Mouse (Mus musculus) frontal cortex, postnatal 25 days (tissue): ENCODE measurements around the gene Serpinb6a.

Source experiments
- DNase-seq, 2 experiments: peaks; one replicate each; pipeline ENCODE4 v3.0.0; 2022; ENCODE audit warnings: low spot score in 2 of 2

Serpinb6a gene

GRCm38 (mm10) chr13:34002058-34003006 is at the start of gene Serpinb6a, which contains the start of gene Ripk1:
Serpinb6a (minus strand) TSS chr13:34002794.
Ripk1 (plus strand) TSS chr13:34002363.
- DNase-seq: peak; percentile 75 to 83

DNA sequence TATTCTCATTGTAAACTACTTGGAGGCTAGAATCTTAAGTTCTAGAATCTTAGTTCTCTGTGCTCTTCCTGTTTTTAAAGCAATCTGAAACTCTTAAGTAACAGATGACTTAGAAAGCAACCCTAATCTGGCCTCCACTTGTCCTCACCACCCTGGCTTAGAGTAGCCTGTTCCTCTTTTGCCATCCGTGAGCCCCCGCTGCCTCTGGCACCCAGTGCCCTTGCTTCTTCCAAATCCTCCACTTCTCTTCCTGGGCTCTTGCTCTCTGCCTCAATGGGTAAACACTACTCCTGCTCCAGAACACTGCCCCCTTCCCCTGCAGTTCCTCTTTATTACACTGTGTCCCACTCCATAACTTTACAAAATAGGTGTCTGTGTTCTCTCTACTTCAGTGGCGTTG is 49.1 kb upstream of the Serpinb6a start:
- no peak for DNase-seq

GRCm38 (mm10) chr13:34050479-34050878 is 47.9 kb upstream of the Serpinb6a start:
- DNase-seq: no peak

- DNase-seq: no peak
Observed at GRCm38 (mm10) chr13:34047526-34047925, 44.9 kb upstream of the Serpinb6a start.

DNA sequence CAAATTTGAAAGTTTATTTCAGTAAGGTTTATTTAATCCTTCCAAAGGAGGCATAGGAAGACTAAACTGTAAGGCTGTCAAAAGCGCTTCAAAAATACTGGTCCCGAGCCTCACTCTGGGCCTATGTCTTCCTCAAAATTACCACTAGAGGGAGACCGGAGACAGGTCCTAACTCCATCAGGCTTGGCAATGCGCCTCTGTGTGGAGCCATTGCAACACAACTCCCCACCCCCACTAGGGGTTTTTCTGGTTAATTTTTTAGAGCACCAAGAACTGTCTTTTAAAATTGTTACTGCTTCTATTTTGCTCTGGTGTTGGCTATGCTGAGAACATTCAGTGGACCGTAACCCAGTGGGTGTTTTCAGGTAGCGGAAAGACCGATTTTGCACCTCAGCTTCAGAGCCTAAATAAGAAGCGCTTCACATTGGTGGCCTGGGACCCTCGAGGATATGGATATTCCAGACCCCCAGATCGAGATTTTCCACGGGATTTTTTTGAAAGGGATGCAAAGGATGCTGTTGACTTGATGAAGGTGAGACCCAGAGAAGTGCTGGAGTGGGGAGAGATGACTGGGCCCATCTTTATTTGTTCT is 43.9 kb upstream of the Serpinb6a start:
- DNase-seq: peak; percentile 45 to 46

- DNase-seq: no peak
Observed at GRCm38 (mm10) chr13:34045511-34046249, 43.1 kb upstream of the Serpinb6a start.

GRCm38 (mm10) chr13:34043716-34044393 is 41.3 kb upstream of the Serpinb6a start:
- DNase-seq: no peak

GRCm38 (mm10) chr13:34040091-34040490 is 37.5 kb upstream of the Serpinb6a start:
- no peak for DNase-seq

- no peak for DNase-seq
Observed at GRCm38 (mm10) chr13:34038901-34039341, 36.3 kb upstream of the Serpinb6a start.

DNA sequence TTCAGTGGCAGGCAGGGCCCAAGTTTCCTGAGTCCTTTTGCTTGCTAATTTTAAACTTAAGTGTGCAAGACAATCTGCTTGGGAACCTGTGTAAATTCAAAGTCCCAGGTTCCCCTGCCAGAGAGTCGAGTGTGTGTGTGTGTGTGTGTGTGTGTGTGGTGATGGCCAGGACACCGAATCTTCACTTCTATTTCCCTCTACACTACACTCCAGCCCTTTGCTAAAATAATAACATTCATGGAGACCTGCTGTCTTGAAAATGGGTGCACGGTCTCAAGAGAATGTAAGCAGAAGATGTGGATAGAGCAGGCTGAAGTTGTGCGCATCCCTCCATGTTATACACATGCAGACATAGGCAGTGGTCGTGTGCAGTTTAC is 35.5 kb upstream of the Serpinb6a start:
- no peak for DNase-seq

DNA sequence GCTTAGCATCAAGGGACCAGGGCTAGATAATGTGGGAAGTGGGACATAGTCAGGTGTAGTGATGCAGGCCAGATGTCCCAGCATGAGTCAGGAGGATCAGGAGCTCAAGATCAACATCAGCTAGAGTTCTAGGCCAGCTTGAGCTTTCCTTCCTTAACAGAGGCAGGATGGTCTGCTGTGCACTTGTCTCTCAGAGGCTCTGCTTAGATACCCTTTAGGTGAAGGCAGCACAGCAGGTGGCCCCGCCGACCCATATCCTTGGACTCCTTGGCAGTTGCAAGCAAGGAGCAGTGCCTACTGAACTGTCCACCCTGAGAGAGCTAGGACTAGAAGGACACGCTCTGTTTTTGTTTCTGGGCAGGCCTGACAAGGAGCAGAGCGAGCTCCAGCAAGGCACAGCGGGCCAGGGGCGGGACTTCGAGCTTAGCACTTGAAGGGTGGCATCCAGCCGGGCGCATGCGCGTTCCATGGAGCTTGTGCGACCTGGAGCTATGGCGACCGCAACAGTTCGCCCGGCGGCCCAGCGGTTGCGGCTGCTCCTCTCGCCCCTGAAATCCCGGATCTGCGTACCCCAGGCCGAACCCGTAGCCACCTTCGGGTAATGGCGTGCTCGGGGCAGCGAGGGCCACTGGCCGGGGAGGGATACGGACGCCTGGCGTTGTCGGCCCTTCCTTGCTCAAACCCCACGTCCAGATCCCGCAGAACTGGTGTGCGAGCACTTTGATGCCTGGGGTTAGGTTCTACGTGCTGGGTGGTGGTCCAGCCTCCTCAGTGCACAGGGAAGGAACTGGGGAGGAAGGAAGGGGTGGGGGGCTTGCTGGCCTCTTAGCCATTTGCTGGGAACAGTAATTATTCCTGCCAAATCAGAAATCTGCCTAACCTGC is 34.8 kb upstream of the Serpinb6a start, which contains the start of gene Bphl:
TSS of gene Bphl (plus strand) at position 426 of the 884 bp plus-strand sequence.
- peak; percentile 85 to 90 for DNase-seq

DNA sequence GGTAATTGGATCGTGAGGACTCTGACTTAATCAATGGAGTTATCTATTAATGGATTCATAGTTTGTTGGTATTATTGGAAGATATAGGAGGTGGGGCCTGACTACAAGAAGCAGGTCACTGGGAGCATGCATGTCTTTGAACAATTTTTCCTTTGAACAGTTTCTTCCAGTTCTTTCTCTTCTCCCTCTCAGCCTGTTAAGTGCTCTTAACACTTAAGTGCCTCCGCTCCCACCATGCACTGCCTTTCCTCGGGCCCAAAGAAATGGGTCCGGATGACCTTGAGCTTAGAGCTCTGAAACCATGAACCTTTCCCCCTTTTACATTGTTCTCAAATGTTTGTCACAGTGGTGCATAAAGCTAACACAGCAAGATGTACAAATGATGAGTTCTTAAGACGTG is 34.1 kb upstream of the Serpinb6a start:
- DNase-seq: no peak

GRCm38 (mm10) chr13:34035424-34035823 is 32.8 kb upstream of the Serpinb6a start:
- no peak for DNase-seq

DNA sequence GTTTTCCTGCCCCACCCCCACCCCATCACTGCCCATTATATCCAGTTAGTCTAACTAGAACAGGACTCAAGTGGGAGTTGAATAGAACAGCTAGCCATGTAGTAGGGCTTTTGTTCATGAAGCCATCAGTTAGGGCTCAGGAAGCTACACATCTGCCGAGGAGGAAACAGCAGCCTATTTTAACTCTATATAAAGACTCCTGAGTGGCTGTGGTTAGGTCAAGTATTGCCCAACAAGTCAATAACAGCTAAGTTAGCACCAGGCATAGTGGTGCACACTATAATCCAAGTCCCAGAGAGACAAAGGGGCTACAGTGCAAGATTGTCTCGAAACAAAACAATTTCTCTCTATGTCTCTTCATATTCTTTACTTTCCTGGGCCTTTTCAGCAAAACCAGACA is 29.4 kb upstream of the Serpinb6a start:
- no peak for DNase-seq

GRCm38 (mm10) chr13:34021998-34022397 is 19.4 kb upstream of the Serpinb6a start:
- DNase-seq: no peak

DNA sequence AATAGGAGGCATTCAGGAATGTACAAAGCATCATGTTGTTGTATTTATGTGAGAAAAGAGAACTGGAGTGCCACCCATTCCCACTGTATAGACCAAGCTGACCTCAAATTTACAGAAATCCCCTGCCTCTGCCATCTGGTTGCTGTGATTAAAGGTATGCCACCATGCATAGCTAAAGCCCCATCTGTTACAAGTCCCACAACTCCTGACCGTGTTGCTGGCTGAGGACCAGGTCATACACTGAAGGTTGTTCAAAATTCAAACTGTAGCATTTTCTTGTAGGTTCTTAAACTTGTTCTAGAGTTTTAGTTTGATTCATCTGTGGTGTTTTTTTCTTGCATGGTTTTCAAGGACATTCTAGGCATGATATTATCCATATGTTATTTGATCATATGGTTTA is 15.9 kb upstream of the Serpinb6a start:
- no peak for DNase-seq

GRCm38 (mm10) chr13:34016927-34017569 is 14.5 kb upstream of the Serpinb6a start:
- DNase-seq: no peak

- DNase-seq: no peak
Observed at GRCm38 (mm10) chr13:34007234-34007633, 4.6 kb upstream of the Serpinb6a start.

DNA sequence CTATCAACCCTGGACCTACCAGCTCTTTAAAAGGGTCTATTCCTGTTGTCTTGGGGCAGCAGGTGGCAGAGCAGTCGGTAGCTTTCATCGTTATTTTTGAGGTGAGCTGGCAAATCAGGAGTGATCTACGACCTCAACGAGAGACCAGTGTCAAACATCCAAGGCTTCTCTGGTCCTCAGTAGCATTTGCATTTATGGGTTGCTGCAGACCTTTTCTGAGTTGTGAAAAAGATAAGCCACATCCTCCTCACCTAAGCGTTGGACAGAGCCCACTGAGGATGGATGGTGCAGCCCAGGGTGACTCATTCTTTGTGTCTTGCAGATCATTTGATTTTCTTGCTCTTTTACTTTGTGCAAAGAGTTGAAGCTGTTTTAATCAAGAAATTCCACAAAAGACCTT is 464 bp upstream of the Serpinb6a start:
- DNase-seq: no peak

- peak; percentile 39 to 49 for DNase-seq
Observed at GRCm38 (mm10) chr13:33995197-33995596, 7.4 kb downstream of the Serpinb6a start.
